Mouse (Mus musculus) left cerebral cortex, postnatal 25 days (tissue): ENCODE results near the gene Prm1. TPM values are rescaled to one million over a fixed set of nuclear protein-coding genes. Genes with fewer than 3 reads are reported as not detected.

Experiments used
- DNase-seq, 2 experiments: peaks; one replicate each; pipeline ENCODE4 v3.0.0; 2022; ENCODE audit warnings: low spot score in 2 of 2, mixed read lengths in 1 of 2
- intact Hi-C: fragments of 180-260 bp; cut with DNase I; formaldehyde crosslinking; loops from one replicate; pipeline ENCODE4 v1.15.1; 2025
- total RNA-seq, 2 experiments: library from RNA; stranded (reverse); gene quantifications; 2 replicates each; pipeline ENCODE4 v1.2.3; 2021

Gene Prm1
- total RNA-seq, 2 experiments from 2014 or later: not detected

DNA sequence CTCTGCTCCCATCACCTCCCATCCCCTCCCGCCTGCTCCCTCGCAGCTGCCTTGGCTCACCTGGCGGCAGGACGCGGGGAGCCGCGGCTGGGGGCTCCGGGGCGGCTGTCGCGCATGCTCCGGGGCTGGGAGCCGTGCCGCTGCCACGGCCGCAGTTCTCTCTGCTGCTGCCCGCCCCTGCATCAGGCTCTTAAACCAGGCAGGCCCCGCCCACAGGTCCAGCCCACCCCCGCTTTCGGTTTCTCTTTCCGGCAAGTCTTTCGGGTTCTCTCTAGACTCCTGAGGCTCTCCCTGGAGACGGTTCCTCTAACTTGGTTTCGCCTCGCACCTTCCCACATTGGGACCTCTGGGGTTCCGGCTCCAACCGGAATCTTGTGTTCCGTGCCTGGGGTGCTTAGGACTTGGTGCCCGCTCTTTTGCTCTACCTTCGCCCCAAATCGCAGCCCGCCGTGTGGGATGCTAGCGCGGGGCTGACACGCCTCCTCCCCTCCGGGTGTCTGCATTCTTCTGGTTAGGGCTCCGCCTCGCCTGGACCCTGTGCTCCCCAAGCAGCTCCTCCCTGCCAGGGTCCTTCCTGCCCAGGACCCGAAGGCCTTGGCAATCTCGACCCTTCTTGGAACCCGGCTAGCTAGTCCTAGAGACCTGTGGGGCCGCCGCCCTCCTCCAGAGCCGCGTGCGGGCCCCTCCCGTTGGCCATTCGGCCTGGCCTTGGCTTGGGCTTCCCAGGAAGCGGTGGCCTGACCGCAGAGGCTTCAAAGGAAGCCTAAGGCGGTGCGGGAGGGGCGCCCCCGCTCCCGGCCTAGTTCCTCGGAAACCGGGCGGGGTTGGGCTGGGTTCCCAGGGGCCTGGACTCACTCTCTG is 20.0 kb downstream of the Prm1 start, which contains the start of gene Socs1:
Socs1 (minus strand) TSS at position 166 of the 861 bp plus-strand sequence.
- peak; percentile 79 to 88 for DNase-seq
- intact Hi-C loops: loop anchor here (2.0 to 5.0 kb wide), 5 partner anchors 61 to 219 kb away; no protein-coding TSS in a partner anchor

DNA sequence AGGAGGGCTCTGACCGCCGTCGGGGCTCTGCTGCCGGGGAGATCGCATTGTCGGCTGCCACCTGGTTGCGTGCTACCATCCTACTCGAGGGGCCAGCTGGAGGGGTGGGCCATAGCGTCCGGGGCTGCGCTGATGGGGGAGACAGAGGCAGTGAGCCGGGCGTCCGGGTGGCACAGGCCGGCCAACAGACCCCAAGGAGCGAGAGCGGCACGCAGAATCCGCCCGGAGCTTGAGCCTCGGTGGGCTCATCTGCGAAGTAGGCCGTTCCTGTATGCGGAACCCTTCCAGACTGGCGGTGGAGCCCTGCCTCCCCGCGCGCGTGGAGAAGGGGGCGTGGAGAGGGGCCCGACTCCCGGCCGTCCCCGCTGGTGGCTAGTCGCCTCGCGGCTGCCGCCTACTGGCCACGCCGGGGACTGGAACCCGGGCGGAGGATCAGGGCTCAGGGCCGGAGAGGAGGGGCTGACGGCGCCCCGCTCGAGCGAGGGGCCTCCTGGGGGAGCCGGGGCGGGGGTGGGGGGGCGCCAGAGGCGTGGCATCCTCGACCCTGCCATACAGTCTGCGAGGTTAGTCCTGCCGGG is 20.8 kb downstream of the Prm1 start:
- intact Hi-C loops: loop anchor here (2.0 to 5.0 kb wide), 4 partner anchors 123 to 218 kb away; no protein-coding TSS in a partner anchor
- peak; percentile 80 to 84 for DNase-seq

DNA sequence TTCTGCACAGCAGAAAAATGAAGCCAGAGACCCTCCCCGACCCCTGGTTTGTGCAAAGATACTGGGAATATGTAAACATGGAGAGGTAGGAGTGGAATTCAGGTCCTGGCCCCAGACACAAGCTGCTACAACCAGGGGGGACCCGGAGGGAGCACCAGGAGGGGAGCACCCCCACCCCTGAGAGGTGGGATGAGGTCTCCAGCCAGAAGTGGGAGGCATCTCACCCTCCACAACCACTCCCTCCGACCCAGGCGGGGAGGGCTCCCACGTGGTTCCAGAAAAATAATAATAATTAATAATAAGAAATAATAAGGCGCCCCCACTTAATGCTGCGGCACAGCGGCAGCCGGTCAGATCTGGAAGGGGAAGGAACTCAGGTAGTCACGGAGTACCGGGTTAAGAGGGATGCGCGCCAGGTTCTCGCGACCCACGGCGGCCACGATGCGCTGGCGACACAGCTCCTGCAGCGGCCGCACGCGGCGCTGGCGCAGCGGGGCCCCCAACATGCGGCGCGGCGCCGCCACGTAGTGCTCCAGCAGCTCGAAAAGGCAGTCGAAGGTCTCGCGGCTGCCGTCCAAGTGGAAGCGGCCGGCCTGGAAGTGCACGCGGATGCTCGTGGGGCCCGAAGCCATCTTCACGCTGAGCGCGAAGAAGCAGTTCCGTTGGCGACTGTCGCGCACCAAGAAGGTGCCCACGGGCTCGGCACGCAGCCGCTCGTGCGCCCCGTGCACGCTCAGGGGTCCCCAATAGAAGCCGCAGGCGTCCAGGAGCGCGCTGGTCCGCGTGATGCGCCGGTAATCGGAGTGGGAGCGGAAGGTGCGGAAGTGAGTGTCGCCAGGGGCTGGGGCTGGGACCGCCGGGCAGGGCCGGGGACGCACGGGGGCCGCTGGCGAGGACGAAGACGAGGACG is 21.5 kb downstream of the Prm1 start:
- DNase-seq: peak; percentile 18 to 30
- intact Hi-C loops: loop anchor here (2.0 kb wide), 1 partner anchor 217 kb away; no protein-coding TSS in a partner anchor

DNA sequence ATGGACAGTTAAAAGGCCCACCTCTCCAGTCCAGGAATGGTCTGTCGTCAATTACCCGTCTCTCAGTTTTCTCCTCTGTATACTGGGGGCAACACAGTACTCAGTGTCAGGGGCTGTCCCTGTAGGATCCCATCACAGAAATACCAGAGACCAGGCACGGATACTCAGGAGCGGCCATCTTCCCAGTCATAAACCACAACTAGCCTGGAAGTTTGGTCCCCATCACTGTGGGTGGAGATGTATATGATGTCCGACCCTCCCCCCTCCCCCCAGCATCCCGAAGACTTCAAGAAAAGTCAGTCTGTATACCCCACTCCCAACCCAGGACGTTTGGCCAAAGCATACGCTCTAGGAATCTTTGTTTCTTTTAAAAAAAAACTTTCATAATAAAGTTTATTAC is 22.2 kb downstream of the Prm1 start:
- DNase-seq: no peak
- intact Hi-C loops: no loop called here

DNA sequence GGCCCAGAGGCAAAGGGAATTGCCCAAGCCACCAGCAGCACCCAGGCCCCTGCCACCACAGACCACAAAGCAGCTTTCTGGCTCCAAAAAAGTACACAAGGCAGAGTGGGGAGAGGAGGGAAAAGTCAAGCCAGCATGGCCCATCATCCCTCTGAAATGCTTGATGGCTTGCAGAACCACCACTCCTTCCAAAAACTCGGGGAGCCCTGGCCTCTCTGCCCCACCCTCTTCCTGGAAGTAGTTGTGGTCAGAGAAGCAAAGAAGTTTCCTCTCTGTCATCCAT is 22.5 kb downstream of the Prm1 start:
- DNase-seq: no peak
- intact Hi-C loops: no loop called here

DNA sequence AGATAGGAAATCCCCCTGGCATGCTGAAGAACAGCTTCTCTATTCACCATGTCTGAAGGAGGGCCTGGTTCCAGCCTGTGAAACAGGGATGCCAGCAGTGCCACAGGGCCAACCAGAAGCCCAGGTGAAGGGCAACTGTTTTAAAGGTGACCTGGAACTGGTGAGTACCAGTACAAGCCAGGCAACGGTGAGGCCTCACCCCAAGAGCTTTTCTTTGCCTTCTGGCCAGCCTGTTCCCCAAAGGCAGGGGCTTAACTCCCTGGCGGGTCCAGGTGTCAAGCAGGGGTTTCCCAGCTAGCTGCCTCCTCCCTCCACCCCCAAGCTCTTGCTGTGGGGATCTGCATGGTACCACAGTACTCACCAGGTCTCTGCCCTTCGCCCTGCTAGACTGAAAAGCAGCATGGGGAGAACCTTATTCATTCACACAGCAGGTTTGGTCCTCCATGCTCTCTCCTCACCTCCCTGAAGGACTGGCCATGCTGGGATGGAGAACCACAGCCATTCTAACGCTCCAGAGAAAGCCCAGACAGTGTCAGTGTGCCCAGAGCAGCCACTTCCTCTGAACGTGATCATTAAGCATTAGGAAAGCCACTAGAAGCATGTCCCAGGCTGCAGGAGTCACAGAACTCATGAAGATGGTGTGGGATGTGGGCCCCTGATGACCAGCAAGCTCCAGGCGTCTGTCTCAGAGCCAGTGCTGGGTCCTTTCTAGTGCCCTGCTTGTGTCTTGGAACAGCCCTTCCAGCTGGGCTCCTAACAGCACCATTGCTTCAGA is 23.1 kb downstream of the Prm1 start:
- no peak for DNase-seq
- intact Hi-C loops: no loop called here

DNA sequence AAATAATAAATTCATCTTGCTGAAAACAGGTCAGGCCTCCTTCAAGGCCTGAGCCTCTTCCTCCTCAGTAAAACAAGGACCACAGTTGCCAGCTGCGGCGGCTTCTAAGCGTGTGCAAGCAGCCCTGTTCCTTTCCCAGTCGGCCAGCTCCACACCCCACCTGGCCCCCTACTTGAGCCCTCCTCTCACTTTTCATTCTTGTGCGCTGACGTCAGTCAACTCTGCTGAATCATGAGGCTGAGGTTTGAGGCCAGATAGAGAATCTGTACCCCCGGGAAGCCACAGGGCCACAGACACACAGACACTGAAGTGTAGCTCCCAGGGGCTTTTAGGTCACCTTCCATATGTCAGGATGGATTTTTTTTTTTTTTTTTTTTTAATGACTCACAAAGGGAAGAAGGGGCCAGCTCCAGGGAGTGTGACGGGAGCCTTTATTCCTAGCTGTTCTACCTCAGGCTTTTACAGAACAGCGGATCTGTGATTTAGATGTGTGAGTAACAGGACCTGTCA is 23.7 kb downstream of the Prm1 start:
- intact Hi-C loops: no loop called here
- no peak for DNase-seq

DNA sequence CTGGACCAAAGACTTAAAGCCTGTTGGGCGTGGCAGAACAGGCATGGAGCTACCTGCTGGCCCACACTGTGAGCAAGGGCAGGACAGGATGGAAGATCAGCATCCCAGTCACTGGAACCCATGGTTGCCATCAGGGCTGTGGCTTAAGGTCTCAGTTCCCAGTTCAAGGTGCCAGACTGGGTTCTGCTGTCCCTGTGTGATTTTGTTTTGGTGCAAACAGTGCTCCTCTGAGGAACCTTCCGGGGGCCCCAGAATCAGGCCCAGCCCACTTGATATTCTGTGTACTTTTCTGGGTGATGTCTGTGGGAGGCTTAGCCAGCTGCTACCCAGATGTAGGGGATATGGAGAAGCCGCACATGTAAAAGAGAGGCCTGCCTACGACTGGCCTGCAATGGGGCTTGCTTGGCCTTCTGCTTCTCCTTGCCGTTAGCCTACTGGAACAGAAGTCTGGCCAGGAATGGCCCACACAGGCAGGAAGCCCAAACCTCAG is 25.0 kb downstream of the Prm1 start:
- intact Hi-C loops: no loop called here
- DNase-seq: no peak

DNA sequence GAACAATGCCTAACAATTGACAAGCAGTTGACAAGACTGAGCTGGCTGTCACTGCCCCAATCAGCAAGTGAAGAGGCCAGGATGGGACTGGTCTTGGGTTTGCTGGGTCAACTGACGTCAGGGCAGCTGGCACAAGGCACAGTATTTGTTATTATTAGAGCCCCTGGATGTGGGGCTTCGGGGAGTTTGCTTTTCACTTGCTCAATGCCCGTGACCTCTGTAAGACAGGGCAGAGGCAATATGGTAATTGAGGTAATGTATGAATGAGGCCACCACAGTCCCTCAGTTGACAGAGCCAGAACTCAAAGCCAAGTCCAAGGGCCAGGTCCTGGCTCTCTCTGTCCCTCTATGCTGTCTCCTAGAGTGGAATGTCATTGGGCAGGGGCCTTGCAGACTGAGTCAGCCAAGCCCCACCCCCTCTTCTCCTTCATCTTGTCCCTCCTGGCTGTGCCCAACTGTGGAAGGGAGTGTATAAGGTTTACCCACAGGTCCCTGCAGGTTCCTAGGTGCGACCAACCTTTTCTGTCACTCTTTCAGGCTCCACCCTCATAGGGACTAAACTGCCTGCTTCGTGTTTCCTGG is 28.0 kb downstream of the Prm1 start:
- intact Hi-C loops: no loop called here
- no peak for DNase-seq

DNA sequence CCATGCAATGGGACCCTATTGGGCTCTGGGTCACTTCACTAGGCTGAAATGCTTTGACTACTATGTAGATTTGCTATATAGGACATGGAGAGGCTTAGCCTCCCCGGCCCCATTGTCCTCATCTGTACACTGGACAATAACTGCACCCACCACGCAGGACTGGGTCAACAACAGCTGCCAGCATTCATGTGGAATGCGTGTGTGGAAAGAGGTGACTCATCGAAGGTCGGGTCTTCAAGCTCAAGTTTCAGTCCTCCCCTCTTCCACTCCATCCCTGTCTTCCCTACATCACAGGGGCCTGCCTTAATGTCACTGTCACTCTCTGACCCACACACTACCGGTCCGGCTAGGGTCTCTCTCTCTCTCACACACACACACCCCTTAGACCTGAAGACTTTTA is 29.3 kb downstream of the Prm1 start:
- DNase-seq: no peak
- intact Hi-C loops: no loop called here

DNA sequence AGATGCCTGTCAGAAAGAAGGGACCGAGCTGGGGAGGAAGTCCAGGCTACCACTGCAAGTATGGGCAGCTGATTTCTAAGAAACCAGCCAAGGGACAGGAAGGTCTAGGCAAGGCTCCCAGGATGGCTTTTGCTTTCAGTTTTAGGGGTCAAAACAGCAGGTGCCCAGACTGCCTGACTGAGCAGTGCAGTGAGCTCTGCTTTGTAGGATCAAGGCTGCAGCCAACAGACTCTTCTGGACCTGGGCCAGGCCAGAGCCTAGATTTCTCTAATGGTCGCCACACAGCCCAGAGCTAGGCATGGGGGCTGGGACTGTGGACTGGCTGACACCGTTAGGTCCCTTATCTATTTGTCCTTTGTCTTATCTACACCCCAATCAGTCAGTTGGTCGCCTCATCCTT is 30.9 kb downstream of the Prm1 start:
- DNase-seq: no peak
- intact Hi-C loops: no loop called here

DNA sequence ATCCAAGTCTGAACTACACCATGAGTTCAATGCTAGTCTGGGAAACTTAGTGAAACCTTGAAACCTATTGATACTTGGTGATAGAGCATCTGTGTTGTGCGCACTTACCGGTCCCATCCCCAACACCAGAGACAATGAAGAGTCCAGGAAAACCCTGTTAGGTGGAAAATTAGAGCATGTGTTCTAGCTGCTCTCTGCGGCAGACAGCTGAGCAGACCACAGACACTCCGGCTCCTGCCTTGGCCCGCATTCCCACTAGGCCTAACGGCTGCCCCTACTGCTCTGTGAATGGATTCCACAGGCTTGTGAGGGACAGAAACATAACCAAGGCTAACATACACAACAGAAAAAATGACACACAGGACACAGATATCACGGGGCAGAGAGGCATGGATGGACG is 32.1 kb downstream of the Prm1 start:
- DNase-seq: no peak
- intact Hi-C loops: no loop called here

DNA sequence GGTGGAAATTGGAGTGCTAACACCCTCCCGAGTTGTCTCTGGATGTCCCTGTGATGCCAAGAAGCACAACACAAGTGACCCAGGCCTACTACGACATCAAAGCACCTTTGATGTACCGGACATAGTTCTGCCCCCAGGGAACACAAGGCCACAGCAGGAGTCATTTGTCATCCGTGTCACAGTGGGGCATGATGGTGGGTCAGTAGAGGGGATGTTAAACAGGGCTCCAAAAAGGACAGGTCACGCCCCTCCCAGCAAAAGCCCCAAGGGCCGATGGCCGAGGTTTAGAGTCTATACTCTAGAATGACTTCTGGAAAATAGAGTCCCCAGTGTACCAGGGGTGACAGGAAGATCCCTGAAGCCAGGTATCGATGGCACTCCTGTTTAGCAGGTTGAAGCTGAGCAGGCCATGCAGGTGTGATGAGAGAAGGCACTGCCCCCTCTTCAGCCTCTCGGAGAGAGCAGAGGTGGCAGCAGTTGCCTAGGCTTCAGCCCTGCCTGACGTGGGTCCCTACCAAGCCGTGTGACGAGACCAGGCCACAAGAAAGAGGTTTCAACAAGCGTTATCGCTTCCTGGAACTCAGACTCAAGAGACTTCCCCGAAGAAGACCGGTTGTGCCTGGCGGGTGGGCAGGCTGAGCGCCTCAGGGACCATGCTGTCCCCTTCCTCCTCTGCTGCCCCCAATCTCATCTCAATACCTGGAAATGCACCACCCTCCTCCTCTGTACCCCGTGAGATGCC is 33.7 kb downstream of the Prm1 start:
- no peak for DNase-seq
- intact Hi-C loops: no loop called here

DNA sequence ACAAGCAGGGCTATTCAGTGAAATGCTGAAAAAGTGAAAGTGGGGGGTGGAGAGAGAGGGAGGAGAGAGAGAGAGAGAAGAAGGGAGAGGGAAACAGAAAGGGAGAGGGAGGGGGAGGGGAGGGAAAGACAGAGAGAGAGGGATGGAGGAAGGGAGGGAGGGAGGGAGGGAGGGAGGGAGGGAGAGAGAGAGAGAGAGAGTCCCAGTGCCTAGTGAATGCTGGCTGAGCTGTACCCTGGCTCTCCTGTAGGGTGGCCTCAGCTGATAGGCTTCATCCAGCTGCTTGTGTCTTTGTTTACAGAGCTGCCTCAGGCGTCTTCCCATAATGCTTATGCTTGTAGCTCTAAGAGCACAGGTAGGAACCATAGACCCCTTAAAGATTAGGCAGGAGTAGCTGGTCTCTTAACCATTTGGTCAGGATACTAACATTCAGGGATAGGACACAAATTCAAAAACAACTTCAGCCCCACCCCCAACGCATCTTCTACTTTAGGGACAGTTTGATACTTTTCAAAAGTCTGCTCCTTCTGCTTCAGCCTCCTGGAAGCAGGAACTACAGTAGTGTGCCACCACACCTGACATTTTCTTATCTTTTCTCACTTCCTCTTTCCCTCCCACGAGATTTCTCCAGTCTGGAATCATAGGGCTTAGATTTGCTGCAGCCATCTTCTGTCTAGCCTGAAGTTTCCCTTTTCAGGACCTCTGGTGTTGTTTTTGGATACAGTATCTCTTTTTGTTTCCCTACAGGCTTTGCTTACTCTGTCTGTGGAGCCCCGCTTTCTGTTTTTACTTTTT is 34.9 kb downstream of the Prm1 start:
- no peak for DNase-seq
- intact Hi-C loops: no loop called here

DNA sequence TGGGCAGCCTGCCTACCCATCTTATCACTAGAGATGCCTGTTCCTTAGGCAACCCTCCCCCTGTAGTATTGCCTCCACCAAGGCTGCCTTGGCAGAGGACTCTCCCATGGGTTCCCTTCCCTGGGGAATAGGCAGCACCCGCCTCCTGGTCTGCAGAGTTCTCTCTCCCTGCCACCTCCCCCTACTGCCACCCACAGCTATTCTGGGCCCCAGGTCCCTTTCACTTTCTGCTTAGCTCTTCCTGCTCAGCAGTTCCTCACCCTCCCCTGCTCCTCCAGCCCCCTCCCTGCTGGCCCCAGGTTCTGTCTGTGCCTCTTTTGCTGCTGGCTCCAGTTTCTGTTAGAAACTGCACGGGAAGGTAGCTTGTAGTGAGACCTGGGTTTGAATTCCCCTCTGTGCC is 36.0 kb downstream of the Prm1 start:
- peak in 1 of 2 experiments; percentile 74 for DNase-seq
- intact Hi-C loops: loop anchor here (5.0 kb wide), 1 partner anchor 197 kb away; no protein-coding TSS in a partner anchor

DNA sequence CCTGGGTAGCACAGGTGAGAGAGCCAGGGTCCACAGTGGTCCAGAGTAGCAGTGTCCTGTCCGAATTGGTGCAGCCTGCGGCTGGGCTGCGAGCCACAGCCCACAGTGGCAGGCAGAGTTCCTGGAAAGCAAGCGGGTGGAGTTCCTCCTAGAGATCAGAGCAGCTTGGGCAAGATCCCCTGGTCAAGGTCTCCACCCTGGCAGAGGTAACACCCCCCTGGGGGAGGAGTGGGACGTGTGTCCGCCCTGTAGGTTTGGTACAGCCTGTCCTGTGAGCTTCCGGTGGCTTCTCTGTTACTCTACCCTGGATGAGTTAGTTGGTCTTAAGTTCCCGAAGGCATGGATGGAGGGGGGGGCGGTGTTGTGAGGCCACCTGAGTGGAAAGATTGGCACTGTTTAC is 36.8 kb downstream of the Prm1 start:
- intact Hi-C loops: loop anchor here (5.0 kb wide), 1 partner anchor 197 kb away; no protein-coding TSS in a partner anchor
- no peak for DNase-seq

DNA sequence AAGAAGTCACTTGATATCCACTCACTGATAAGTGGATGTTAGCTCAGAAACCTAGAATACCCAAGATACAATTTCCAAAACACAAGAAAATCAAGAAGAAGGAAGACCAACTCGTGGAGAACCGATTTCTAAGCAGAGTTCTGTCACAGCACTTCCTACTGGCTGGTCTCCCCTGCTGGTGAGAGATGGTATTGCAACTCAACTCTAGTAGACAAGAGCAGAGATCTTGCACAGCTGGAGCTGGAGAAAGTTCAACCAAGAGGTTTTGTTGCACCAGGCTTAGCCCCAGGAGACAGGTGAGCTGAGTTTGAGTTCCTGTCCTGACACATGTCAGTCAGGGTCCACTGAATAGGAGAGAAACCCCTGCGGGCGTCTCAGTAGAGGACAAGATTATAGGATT is 38.5 kb downstream of the Prm1 start:
- intact Hi-C loops: loop anchor here (5.0 kb wide), 1 partner anchor 195 kb away; no protein-coding TSS in a partner anchor
- DNase-seq: peak; percentile 69 to 70
